In the genomic region with DNA sequence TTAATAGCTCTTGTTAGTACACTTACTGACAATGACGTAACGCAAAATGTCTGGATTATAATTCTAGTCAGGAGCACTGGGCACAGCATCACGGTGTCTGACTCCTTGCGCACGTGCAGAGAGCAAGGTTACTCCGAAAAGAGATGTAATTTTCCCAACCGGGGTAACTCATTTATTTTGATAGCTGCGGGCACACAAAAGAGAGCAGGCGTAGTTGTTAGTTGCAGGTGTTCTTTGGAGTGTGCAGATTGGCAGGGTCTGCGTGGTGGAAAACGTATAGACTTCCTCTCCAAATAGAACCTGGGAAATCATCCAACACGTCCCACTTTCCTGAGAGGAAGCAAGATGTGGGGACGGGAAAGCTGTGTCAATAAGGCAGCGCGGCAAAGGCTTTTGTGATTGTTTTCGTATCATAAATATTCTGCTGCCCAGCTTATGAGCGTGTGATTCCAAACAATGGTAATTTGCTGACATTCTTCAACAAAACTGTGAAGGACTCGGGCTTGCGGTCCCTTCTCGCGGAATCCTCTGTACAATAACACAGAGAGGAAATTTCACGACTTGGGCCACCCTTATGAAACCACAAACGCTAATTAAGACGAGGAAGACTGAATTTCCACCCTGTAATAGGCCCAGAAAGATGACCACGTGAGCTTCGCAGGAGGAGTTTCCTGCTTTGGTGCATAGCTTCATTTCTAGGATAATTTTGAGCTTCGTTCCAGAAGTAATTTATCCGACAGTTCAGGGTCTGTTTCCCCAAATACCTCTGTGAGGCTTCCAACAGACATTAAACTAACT, we compare ENCODE assay signal across 8 mouse cellular contexts.
DNase-seq lines count a peak whose midpoint lies in the region; ATAC-seq and TF ChIP-seq lines count a peak whose summit lies in the region.

No protein-coding gene starts in this region.

- no peak for TF ChIP-seq CTCF in lung, postnatal 0 days (IDR thresholded peaks at IDR 0.05)
- TF ChIP-seq CTCF in stomach, postnatal 0 days (IDR thresholded peaks at IDR 0.05; ENCODE audit: low read depth), result no peak

- H3K9ac ChIP-seq in midbrain, embryonic 12.5 days (replicated peaks), result no peak overlapping the region
- H3K9ac ChIP-seq in lung, postnatal 0 days (replicated peaks; ENCODE audit: low read depth), result no peak overlapping the region; the same call in 1 of the 2 replicates
- H3K9ac ChIP-seq in stomach, postnatal 0 days (ENCODE audit: low read length), result no peak overlapping the region

- H3K36me3 ChIP-seq in midbrain, embryonic 12.5 days, result no peaks in the 10 kb centered on the region
- H3K36me3 ChIP-seq in midbrain, embryonic 10.5 days, result no peaks in the 10 kb centered on the region
- no peaks in the 10 kb centered on the region for H3K36me3 ChIP-seq in lung, postnatal 0 days (ENCODE audit: insufficient read depth, low read length)
- H3K36me3 ChIP-seq in stomach, postnatal 0 days (ENCODE audit: control insufficient read depth, insufficient read depth, low read length), result no peaks in the 10 kb centered on the region

- no peak overlapping the region for H3K4me3 ChIP-seq in midbrain, embryonic 12.5 days
- H3K4me3 ChIP-seq in midbrain, embryonic 10.5 days, result no peak overlapping the region
- H3K4me3 ChIP-seq in lung, postnatal 0 days (ENCODE audit: low read depth, low read length), result no peak overlapping the region
- H3K4me3 ChIP-seq in stomach, postnatal 0 days (ENCODE audit: low read depth, low read length), result no peak overlapping the region; the same call in 1 of the 2 replicates

- H3K4me2 ChIP-seq in midbrain, embryonic 12.5 days (replicated peaks), result no peak overlapping the region
- peak overlapping the region; percentile 39 for H3K4me2 ChIP-seq in lung, postnatal 0 days (replicated peaks; ENCODE audit: low read depth, low read length)
- H3K4me2 ChIP-seq in stomach, postnatal 0 days (replicated peaks; ENCODE audit: low read depth), result peak overlapping the region; percentile 26; the same call in 1 of the 2 replicates

- no peak for DNase-seq in midbrain, embryonic 10.5 days (ENCODE audit: low spot score)
- peak; percentile 45 to 70 for DNase-seq in heart, adult 18-20 months
- peak; percentile 38 for DNase-seq in kidney, adult 9 months
- peak; percentile 62 for DNase-seq in lung, postnatal 0 days (ENCODE audit: low spot score)
- DNase-seq in stomach, postnatal 0 days (ENCODE audit: low spot score), result no peak
- no peak for DNase-seq in B cell, adult 2 months
- no peak for DNase-seq in urinary bladder, postnatal 25 days (ENCODE audit: low spot score)

- no peaks in the 10 kb centered on the region for H3K9me3 ChIP-seq in midbrain, embryonic 12.5 days
- no peaks in the 10 kb centered on the region for H3K9me3 ChIP-seq in midbrain, embryonic 10.5 days (replicated peaks)
- no peaks in the 10 kb centered on the region for H3K9me3 ChIP-seq in lung, postnatal 0 days (ENCODE audit: low read length)
- no peaks in the 10 kb centered on the region for H3K9me3 ChIP-seq in stomach, postnatal 0 days (ENCODE audit: control insufficient read depth, low read length)

- peak; percentile 20; the same call in 1 of the 2 replicates for TF ChIP-seq EP300 in lung, postnatal 0 days (IDR thresholded peaks at IDR 0.05)
- no peak for TF ChIP-seq EP300 in stomach, postnatal 0 days (optimal IDR thresholded peaks at IDR 0.05)

- peaks cover 5% of the 10 kb centered on the region; the same call in 1 of the 2 replicates for H3K4me1 ChIP-seq in midbrain, embryonic 12.5 days
- H3K4me1 ChIP-seq in midbrain, embryonic 10.5 days, result no peaks in the 10 kb centered on the region
- H3K4me1 ChIP-seq in lung, postnatal 0 days (ENCODE audit: insufficient read depth, low read depth, low read length), result peaks cover 4% of the 10 kb centered on the region; the same call in 1 of the 2 replicates
- no peaks in the 10 kb centered on the region; the same call in 1 of the 2 replicates for H3K4me1 ChIP-seq in stomach, postnatal 0 days (replicated peaks; ENCODE audit: control insufficient read depth, insufficient read depth)

- WGBS in midbrain, embryonic 12.5 days, result 80% methylated on average over 28 of the region's 28 CpGs
- WGBS in midbrain, embryonic 10.5 days, result 89% methylated on average over 28 of the region's 28 CpGs
- 27% methylated on average over 28 of the region's 28 CpGs for WGBS in lung, postnatal 0 days
- WGBS in stomach, postnatal 0 days, result 41% methylated on average over 28 of the region's 28 CpGs

- H3K27ac ChIP-seq in midbrain, embryonic 12.5 days (replicated peaks), result no peak overlapping the region
- no peak overlapping the region for H3K27ac ChIP-seq in midbrain, embryonic 10.5 days (replicated peaks)
- peak overlapping the region; percentile 28 for H3K27ac ChIP-seq in lung, postnatal 0 days (ENCODE audit: low read length)
- 0 out of 2 replicates have a peak overlapping the region, but pooled peaks have one; percentile 13 for H3K27ac ChIP-seq in stomach, postnatal 0 days (replicated peaks)

- no peaks in the 10 kb centered on the region for H3K27me3 ChIP-seq in midbrain, embryonic 12.5 days
- no peaks in the 10 kb centered on the region for H3K27me3 ChIP-seq in midbrain, embryonic 10.5 days (ENCODE audit: low read depth, poor library complexity, severe bottlenecking)
- no peaks in the 10 kb centered on the region for H3K27me3 ChIP-seq in lung, postnatal 0 days (replicated peaks; ENCODE audit: insufficient read depth, low read length)
- no peaks in the 10 kb centered on the region for H3K27me3 ChIP-seq in stomach, postnatal 0 days (ENCODE audit: control insufficient read depth, insufficient read depth, low read length)

- ATAC-seq in midbrain, embryonic 12.5 days (ENCODE audit: low FRiP score, low read depth), result peak; percentile 34; the same call in 1 of the 2 replicates
- ATAC-seq in lung, postnatal 0 days, result peak; percentile 25
- ATAC-seq in stomach, postnatal 0 days (ENCODE audit: low FRiP score, low TSS enrichment), result peak; percentile 26; the same call in 1 of the 2 replicates

Comparison
In these comparisons a context has a peak if more than half of its experiments do, and no peak if none do; other contexts are left out.
1. H3K27ac ChIP-seq: peak in lung, postnatal 0 days (single experiment) and stomach, postnatal 0 days (single experiment); none in midbrain, embryonic 12.5 days (single experiment) and midbrain, embryonic 10.5 days (single experiment).
2. DNase-seq: peak in heart, adult 18-20 months (2 of 2), kidney, adult 9 months (single experiment) and lung, postnatal 0 days (single experiment); none in midbrain, embryonic 10.5 days (single experiment), stomach, postnatal 0 days (single experiment), B cell, adult 2 months (0 of 2) and urinary bladder, postnatal 25 days (single experiment).
3. Peak in every context shown above with its lines, with median percentiles within 50 percentile points of each other: ATAC-seq.